Mouse (Mus musculus): ENCODE results near the gene Wfdc11. TPM values are rescaled to one million over a fixed set of nuclear protein-coding genes. Genes with fewer than 3 reads are reported as not detected.

Gene Wfdc11
- total RNA-seq (2012; rRNA removed), result not detected in 2 replicates
- total RNA-seq (2014; rRNA removed), result not detected in 2 replicates
- not detected in 2 replicates for polyA plus RNA-seq (2012; ENCODE audit: insufficient read length, low read depth)

GRCm38 (mm10) chr2:164673987-164674386, at the start of gene Wfdc11:
TSS of gene Wfdc11 (minus strand) at chr2:164674087.
- H3K9ac ChIP-seq (ENCODE audit: insufficient read depth, low read depth), result no peak within 1 kb of the TSS
- TF ChIP-seq ELF1 (IDR thresholded peaks at IDR 0.05; ENCODE audit: low read depth, low read length) (no peak), MAX (IDR thresholded peaks at IDR 0.05; ENCODE audit: low read length) (no peak), GABPA (IDR thresholded peaks at IDR 0.05; ENCODE audit: insufficient replicate concordance, low read depth, low read length) (no peak)
- peaks cover 16% of the 10 kb centered on the region for H3K9me3 ChIP-seq (replicated peaks; ENCODE audit: low read length)
- peaks cover 0 to 3% of the 10 kb centered on the region in 2 experiments; a peak in 1 of 4 replicates for H3K4me1 ChIP-seq (ENCODE audit: control insufficient read depth in 1 of 2, insufficient read depth in 2 of 2)
- dilution Hi-C loops (cut with MboI; ENCODE audit: extremely low pct_ligation_motif_present, extremely low pct_unique_long_range_greater_than_20kb, low sequenced_read_pairs), result no loop called here
- H3K27ac ChIP-seq (ENCODE audit: insufficient read depth, low read depth), result no peak within 1 kb of the TSS
- H3K4me2 ChIP-seq (ENCODE audit: insufficient read depth, low read depth, poor library complexity, severe bottlenecking), result no peak within 1 kb of the TSS
- no peaks in the 10 kb centered on the region for H3K36me3 ChIP-seq (replicated peaks in 1 of 2; ENCODE audit: control insufficient read depth in 1 of 2, insufficient read depth in 1 of 2, low read length in 1 of 2)
- H3K79me2 ChIP-seq (replicated peaks; ENCODE audit: control insufficient read depth, extremely low read depth, insufficient read depth, poor library complexity, severe bottlenecking), result no peaks in the 10 kb centered on the region
- in situ Hi-C loops (cut with MboI; ENCODE audit: low pct_ligation_motif_present, low pct_unique_long_range_greater_than_20kb, low sequenced_read_pairs), result no loop called here
- DNase-seq (ENCODE audit: extremely low read depth), result no peak
- H3K4me3 ChIP-seq (replicated peaks in 1 of 3; ENCODE audit: low read depth in 2 of 3, low read length in 2 of 3, poor library complexity in 1 of 3), result no peak within 1 kb of the TSS
- H3K27me3 ChIP-seq (replicated peaks), result peaks cover 45% of the 10 kb centered on the region

- dilution Hi-C loops (cut with MboI; ENCODE audit: extremely low pct_ligation_motif_present, extremely low pct_unique_long_range_greater_than_20kb, low sequenced_read_pairs) (no loop called here), in situ Hi-C loops (cut with MboI; ENCODE audit: low pct_ligation_motif_present, low pct_unique_long_range_greater_than_20kb, low sequenced_read_pairs) (loop anchor here (10.0 kb wide), 1 partner anchor 58 kb away; no protein-coding TSS in a partner anchor)
- DNase-seq (ENCODE audit: extremely low read depth), result no peak
- Histone ChIP-seq H3K4me1 (ENCODE audit: control insufficient read depth in 1 of 2, insufficient read depth in 2 of 2) (no peaks in the 10 kb centered on the region), H3K79me2 (replicated peaks; ENCODE audit: control insufficient read depth, extremely low read depth, insufficient read depth, poor library complexity, severe bottlenecking) (no peaks in the 10 kb centered on the region), H3K4me2 (ENCODE audit: insufficient read depth, low read depth, poor library complexity, severe bottlenecking) (no peak overlapping the region), H3K4me3 (replicated peaks in 1 of 3; ENCODE audit: low read depth in 2 of 3, low read length in 2 of 3, poor library complexity in 1 of 3) (no peak overlapping the region), H3K27ac (ENCODE audit: insufficient read depth, low read depth) (no peak overlapping the region), H3K27me3 (replicated peaks) (peaks cover 83% of the 10 kb centered on the region), H3K36me3 (replicated peaks in 1 of 2; ENCODE audit: control insufficient read depth in 1 of 2, insufficient read depth in 1 of 2, low read length in 1 of 2) (no peaks in the 10 kb centered on the region), H3K9ac (ENCODE audit: insufficient read depth, low read depth) (no peak overlapping the region), H3K9me3 (replicated peaks; ENCODE audit: low read length) (peaks cover 21% of the 10 kb centered on the region)
- no peak for TF ChIP-seq SMC3 (IDR thresholded peaks at IDR 0.05; ENCODE audit: low read depth, low read length)
- TF ChIP-seq ZC3H11A (IDR thresholded peaks at IDR 0.05; ENCODE audit: low read depth, low read length), result no peak
- TF ChIP-seq ELF1 (IDR thresholded peaks at IDR 0.05; ENCODE audit: low read depth, low read length), result no peak
- no peak for TF ChIP-seq MAFK (IDR thresholded peaks at IDR 0.05; ENCODE audit: insufficient replicate concordance, low read length)
- no peak for TF ChIP-seq IRF4 (IDR thresholded peaks at IDR 0.05; ENCODE audit: low read depth, low read length)
- no peak for TF ChIP-seq POLR2A (IDR thresholded peaks at IDR 0.05; ENCODE audit: low read depth, low read length)
- no peak for TF ChIP-seq MAZ (IDR thresholded peaks at IDR 0.05; ENCODE audit: low read depth, low read length)
- no peak for TF ChIP-seq SIN3A (IDR thresholded peaks at IDR 0.05; ENCODE audit: low read length)
- no peak for TF ChIP-seq ZMIZ1 (IDR thresholded peaks at IDR 0.05; ENCODE audit: low read depth, low read length)
- TF ChIP-seq JUND (conservative IDR thresholded peaks at IDR 0.05; ENCODE audit: low read depth, low read length), result no peak
- no peak for TF ChIP-seq ZNF384 (IDR thresholded peaks at IDR 0.05; ENCODE audit: low read depth, low read length)
- no peak for TF ChIP-seq ZKSCAN1 (IDR thresholded peaks at IDR 0.05; ENCODE audit: borderline replicate concordance, low read depth, low read length)
- TF ChIP-seq CTCF (conservative IDR thresholded peaks at IDR 0.05 in 1 of 2, IDR thresholded peaks at IDR 0.05 in 1 of 2; ENCODE audit: low read depth in 2 of 2, low read length in 2 of 2), result no peak
- TF ChIP-seq NELFE (IDR thresholded peaks at IDR 0.05; ENCODE audit: low read depth, low read length), result no peak
- TF ChIP-seq ETS1 (conservative IDR thresholded peaks at IDR 0.05; ENCODE audit: low read depth, low read length), result no peak
- TF ChIP-seq TBP (conservative IDR thresholded peaks at IDR 0.05; ENCODE audit: low read depth, low read length), result no peak
- no peak for TF ChIP-seq RAD21 (IDR thresholded peaks at IDR 0.05; ENCODE audit: low read depth, low read length)
Observed at GRCm38 (mm10) chr2:164723276-164723675, 49.4 kb upstream of the Wfdc11 start.

Data from CH12.LX (cell line).